Mouse (Mus musculus): ENCODE measurements around the gene Pdgfc.
A peak's percentile ranks its signal among the peaks of the same experiment; 100 is the strongest.

The Pdgfc gene

GRCm38 (mm10) chr3:81036151-81036553 is at the start of gene Pdgfc:
Gene Pdgfc (plus strand): TSS chr3:81036416.
- DNase-seq (ENCODE audit: low spot score in 2 of 2): no peak

DNA sequence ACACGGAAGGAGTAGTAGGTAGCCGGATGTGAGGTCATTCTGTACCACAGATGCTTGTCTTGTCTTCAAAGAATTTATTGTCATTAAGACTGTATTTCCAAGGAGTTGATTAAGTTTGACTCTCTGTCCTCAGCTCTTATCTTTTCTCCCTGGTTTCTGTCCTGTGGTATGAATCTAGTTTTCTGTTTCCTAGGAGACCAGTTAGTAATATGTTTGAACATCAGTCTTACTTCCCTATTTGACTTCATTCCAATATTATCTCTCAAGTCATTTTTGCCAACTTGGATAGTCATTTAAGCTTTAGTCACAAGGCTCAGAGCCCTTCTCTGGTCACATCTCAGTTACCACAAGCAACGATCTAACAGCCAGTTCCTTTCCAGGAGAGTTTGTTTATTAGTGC is 27.0 kb upstream of the Pdgfc start:
- DNase-seq (ENCODE audit: low spot score in 2 of 2): no peak

GRCm38 (mm10) chr3:81009899-81010298 is 26.3 kb upstream of the Pdgfc start:
- no peak for DNase-seq (ENCODE audit: low spot score in 2 of 2)

GRCm38 (mm10) chr3:81017385-81018051 is 18.7 kb upstream of the Pdgfc start:
- no peak for DNase-seq (ENCODE audit: low spot score in 2 of 2)

- no peak for DNase-seq (ENCODE audit: low spot score in 2 of 2)
Measured at GRCm38 (mm10) chr3:81020064-81020463, 16.2 kb upstream of the Pdgfc start.

DNA sequence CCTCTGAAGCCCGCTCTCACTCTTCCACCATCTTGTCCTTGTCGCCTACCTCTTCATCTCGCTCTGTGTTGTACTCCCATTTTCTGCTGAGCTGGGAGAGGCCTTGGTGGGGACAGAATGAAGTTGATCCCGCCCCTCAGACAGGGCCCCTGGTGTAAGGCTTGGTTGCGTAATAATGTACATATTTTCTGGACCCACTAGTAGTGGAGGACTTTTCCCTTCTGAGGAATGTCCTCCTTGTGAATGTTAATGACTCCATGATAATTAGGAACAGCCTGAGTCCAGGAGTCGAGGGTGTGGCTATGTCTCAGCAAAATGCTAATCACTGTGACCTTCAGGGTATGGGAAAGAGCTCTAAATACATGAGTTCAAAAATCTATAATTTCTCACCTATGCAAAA is 14.4 kb upstream of the Pdgfc start:
- no peak for DNase-seq (ENCODE audit: low spot score in 2 of 2)

DNA sequence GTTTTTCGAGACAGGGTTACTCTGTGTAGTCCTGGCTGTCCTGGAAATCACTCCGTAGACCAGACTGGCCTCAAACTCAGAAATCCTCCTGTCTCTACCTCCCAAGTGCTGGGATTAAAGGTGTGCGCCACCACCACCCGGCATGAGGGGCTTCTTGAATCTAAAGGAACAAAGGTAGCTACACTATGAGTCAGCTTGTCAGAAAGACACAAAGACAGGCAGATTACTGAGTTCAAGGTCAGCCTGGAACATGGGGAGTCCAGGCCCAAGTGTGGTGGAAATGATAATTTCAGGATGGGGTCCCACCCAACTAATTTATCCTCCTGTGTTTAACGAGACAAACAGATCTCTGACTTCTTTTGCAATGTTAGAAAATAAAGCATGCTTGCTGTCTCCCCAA is 13.9 kb upstream of the Pdgfc start:
- no peak for DNase-seq (ENCODE audit: low spot score in 2 of 2)

- no peak for DNase-seq (ENCODE audit: low spot score in 2 of 2)
Measured at GRCm38 (mm10) chr3:81022845-81023244, 13.4 kb upstream of the Pdgfc start.

GRCm38 (mm10) chr3:81023568-81023967 is 12.6 kb upstream of the Pdgfc start:
- DNase-seq (ENCODE audit: low spot score in 2 of 2): no peak

- DNase-seq (ENCODE audit: low spot score in 2 of 2): no peak
Measured at GRCm38 (mm10) chr3:81025568-81026213, 10.5 kb upstream of the Pdgfc start.

- DNase-seq (ENCODE audit: low spot score in 2 of 2): no peak
Measured at GRCm38 (mm10) chr3:81028361-81028760, 7.9 kb upstream of the Pdgfc start.

- DNase-seq (ENCODE audit: low spot score in 2 of 2): no peak
Measured at GRCm38 (mm10) chr3:81029321-81029720, 6.9 kb upstream of the Pdgfc start.

GRCm38 (mm10) chr3:81029909-81030308 is 6.3 kb upstream of the Pdgfc start:
- DNase-seq (ENCODE audit: low spot score in 2 of 2): no peak

DNA sequence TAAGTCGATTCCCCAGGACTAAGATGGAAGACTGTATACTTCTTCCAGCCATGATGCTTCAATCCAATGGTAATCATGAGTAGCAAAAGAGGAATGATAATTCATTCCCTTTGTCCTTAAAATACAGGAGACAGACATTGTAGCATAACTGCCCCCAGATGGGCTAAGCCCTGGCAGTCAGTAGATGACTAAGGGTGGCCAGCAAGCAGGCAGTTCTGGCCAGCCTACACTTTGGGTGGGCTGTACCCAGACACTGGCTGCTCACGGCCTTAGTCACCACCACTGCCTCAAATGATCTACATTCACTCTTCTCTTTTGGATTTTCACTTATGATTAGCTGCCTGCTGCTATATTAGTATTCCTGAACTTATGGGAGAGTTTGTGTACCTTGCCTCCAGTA is 5.9 kb upstream of the Pdgfc start:
- no peak for DNase-seq (ENCODE audit: low spot score in 2 of 2)

GRCm38 (mm10) chr3:81032014-81032413 is 4.2 kb upstream of the Pdgfc start:
- no peak for DNase-seq (ENCODE audit: low spot score in 2 of 2)

GRCm38 (mm10) chr3:81034336-81035102 is 1.7 kb upstream of the Pdgfc start:
- DNase-seq (ENCODE audit: low spot score in 2 of 2): no peak

GRCm38 (mm10) chr3:81036554-81037311 is 517 bp downstream of the Pdgfc start:
- DNase-seq (ENCODE audit: low spot score in 2 of 2): peak in 1 of 2 experiments; percentile 66

DNA sequence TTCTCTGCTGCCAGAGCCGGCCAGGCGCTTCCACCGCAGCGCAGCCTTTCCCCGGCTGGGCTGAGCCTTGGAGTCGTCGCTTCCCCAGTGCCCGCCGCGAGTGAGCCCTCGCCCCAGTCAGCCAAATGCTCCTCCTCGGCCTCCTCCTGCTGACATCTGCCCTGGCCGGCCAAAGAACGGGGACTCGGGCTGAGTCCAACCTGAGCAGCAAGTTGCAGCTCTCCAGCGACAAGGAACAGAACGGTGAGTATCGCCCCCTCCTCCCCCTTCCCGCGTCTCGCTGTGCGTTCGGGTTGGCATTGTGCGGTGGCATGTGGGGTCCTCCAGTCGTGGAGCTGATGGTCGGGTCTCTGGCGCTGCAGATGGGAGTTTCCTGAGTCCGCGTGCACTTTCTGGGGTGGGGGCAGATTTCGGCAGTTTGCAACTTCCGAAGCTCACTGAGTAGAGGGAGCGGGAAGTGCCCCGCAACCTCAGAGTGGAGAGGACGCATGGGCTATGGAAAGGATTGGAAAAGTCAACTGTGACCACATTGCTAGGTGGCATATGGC is 1.2 kb downstream of the Pdgfc start:
- DNase-seq (ENCODE audit: low spot score in 2 of 2): peak in 1 of 2 experiments; percentile 61

GRCm38 (mm10) chr3:81039131-81039653 is 3.0 kb downstream of the Pdgfc start:
- DNase-seq (ENCODE audit: low spot score in 2 of 2): no peak

GRCm38 (mm10) chr3:81044653-81045343 is 8.6 kb downstream of the Pdgfc start:
- DNase-seq (ENCODE audit: low spot score in 2 of 2): no peak
